19 mouse cellular contexts compared by ENCODE assay signal in genomic region chr13:30790016-30790415, GRCm38 (mm10). TPM values are rescaled to one million over a fixed set of nuclear protein-coding genes. Genes with fewer than 3 reads are reported as not detected.
A peak's percentile ranks its signal among the peaks of the same experiment; 100 is the strongest.
DNase-seq lines count a peak whose midpoint lies in the region; ATAC-seq lines count a peak whose summit lies in the region.
"Had no signal": no experiment of that assay in that cellular context is flagged by ENCODE, and none has a peak within 500 bp of the region (broad histone marks: within the 10 kb centered on the region; RNA-seq: fewer than 3 reads in every experiment).

No protein-coding gene starts in this region.

- H3K27me3 ChIP-seq in midbrain, embryonic 15.5 days (replicated peaks): no peaks in the 10 kb centered on the region
- H3K27me3 ChIP-seq: heart, embryonic 12.5 days; Patski had no signal

- 71% methylated on average over 5 of the region's 5 CpGs for WGBS in midbrain, embryonic 15.5 days

- no peaks in the 10 kb centered on the region for H3K4me1 ChIP-seq in midbrain, embryonic 15.5 days
- H3K4me1 ChIP-seq: embryonic facial prominence, embryonic 10.5 days had no signal

- no peaks in the 10 kb centered on the region for H3K9me3 ChIP-seq in midbrain, embryonic 15.5 days
- H3K9me3 ChIP-seq: embryonic facial prominence, embryonic 10.5 days; hindbrain, embryonic 10.5 days had no signal

- H3K9ac ChIP-seq in midbrain, embryonic 15.5 days: no peak overlapping the region
- H3K9ac ChIP-seq: heart, embryonic 12.5 days; hindbrain, embryonic 14.5 days had no signal

- ATAC-seq in midbrain, embryonic 15.5 days (replicated peaks): no peak
- ATAC-seq: forebrain, embryonic 14.5 days; intestine, embryonic 16.5 days; Patski had no signal

- H3K4me3 ChIP-seq in midbrain, embryonic 15.5 days: no peak overlapping the region
- H3K4me3 ChIP-seq: embryonic facial prominence, embryonic 10.5 days; heart, adult 2 months; heart, embryonic 12.5 days; hindbrain, embryonic 10.5 days had no signal

- no peaks in the 10 kb centered on the region for H3K36me3 ChIP-seq in midbrain, embryonic 15.5 days (replicated peaks)
- H3K36me3 ChIP-seq: embryonic facial prominence, embryonic 10.5 days; heart, embryonic 12.5 days; hindbrain, embryonic 10.5 days had no signal

- no peak overlapping the region for H3K27ac ChIP-seq in midbrain, embryonic 15.5 days
- H3K27ac ChIP-seq: embryonic facial prominence, embryonic 10.5 days; heart, adult 2 months; hindbrain, embryonic 10.5 days; hindbrain, embryonic 14.5 days had no signal

- peak; percentile 86 for DNase-seq in heart, adult 11 months
- no peak for DNase-seq in heart, adult 9 months (ENCODE audit: low spot score in 2 of 2)
- peak; percentile 10 for DNase-seq in urinary bladder, adult 2 months (ENCODE audit: low spot score)
- DNase-seq in urinary bladder, postnatal 10 days (ENCODE audit: low spot score): no peak
- peak; percentile 47 for DNase-seq in naive thymus-derived CD4-positive, alpha-beta T cell, adult 2 months (ENCODE audit: low read depth)
- DNase-seq: adrenal gland, adult 8-10 months; adrenal gland, postnatal 36 days; cerebellum, adult 2 months; cerebellum, postnatal 10 days; gastrocnemius, postnatal 36 days; heart, adult 2 months had no signal

- H3K4me2 ChIP-seq in midbrain, embryonic 15.5 days: no peak overlapping the region
- H3K4me2 ChIP-seq: heart, embryonic 12.5 days; hindbrain, embryonic 14.5 days had no signal

RNA-seq across cellular contexts. Expression of gene Irf4, which starts 41.0 kb away (rescaled TPM):
- 2.3 TPM in 2 replicates for polyA plus RNA-seq in urinary bladder, adult 2 months (2012; rRNA removed)
- polyA plus RNA-seq in midbrain, embryonic 15.5 days (2015; fragmentation: Nextera tagmentation; extraction: Ambion mirVana): 0.08 and 0.17 TPM in 2 replicates
- polyA plus RNA-seq: hindbrain, embryonic 10.5 days had no signal

Comparison
In these comparisons a context has a peak if more than half of its experiments do, and no peak if none do; other contexts are left out.
1. DNase-seq: peak in heart, adult 11 months (single experiment), urinary bladder, adult 2 months (single experiment) and naive thymus-derived CD4-positive, alpha-beta T cell, adult 2 months (single experiment); none in heart, adult 9 months (0 of 2) and urinary bladder, postnatal 10 days (single experiment).